ENCODE assay signal across 8 mouse cellular contexts in the genomic region with DNA sequence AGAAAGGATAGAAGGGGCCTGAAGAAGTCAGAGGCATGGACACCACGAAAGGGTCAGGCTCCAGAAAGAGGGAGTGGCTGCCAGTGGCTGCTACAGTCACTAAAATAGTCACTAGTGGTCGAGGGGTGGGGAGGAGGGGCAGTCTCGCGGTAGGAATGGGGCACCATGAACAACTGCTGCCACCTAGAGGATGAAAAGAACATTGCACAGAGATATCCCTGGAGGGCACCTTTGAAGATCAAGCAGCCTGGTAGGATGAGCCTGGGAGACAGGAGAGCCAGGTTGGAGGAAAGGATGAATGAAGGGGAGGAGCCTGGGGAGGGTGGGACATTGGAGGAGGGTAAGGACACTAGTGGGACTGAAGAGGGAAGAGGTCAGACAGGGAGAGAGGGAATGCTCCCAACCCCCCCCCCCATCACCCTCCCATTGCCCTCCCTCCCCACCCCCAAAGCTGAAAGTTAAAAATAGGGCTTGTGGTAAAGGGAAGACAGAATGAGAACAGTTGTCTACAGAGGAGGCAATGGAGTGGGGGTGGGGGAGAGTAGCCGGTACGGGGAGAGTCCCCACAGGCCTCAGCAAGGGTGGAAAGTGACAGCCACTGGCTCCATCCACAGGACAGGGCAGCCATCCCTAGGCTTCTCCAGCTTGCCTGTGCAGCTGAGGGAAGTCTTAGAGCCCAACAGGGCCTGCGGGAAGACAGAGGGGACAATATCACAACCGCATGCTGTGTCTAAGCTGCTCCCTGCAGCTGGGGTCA. TPM values are rescaled to one million over a fixed set of nuclear protein-coding genes. Genes with fewer than 3 reads are reported as not detected.
DNase-seq lines count a peak whose midpoint lies in the region; ATAC-seq lines count a peak whose summit lies in the region.

No protein-coding gene starts in this region.

- DNase-seq in NIH3T3 (ENCODE audit: low read depth) = peak; percentile 80
- peak; percentile 86 for DNase-seq in hindbrain, embryonic 11.5 days (ENCODE audit: low spot score)
- DNase-seq in layer of hippocampus, postnatal 10 days (ENCODE audit: low spot score in 2 of 2) = peak; percentile 63 to 67
- peak; percentile 77 for DNase-seq in lung, postnatal 10 days
- DNase-seq in retina, postnatal 1 day = peak; percentile 89
- no peak for DNase-seq in ovary, postnatal 10 days (ENCODE audit: low spot score)

- H3K27me3 ChIP-seq in forebrain, embryonic 13.5 days = no peaks in the 10 kb centered on the region
- no peaks in the 10 kb centered on the region for H3K27me3 ChIP-seq in hindbrain, embryonic 11.5 days (ENCODE audit: control insufficient read depth, insufficient read depth, low read length)

- no peak overlapping the region for H3K4me3 ChIP-seq in forebrain, embryonic 13.5 days
- H3K4me3 ChIP-seq in hindbrain, embryonic 11.5 days (ENCODE audit: low read depth, low read length) = no peak overlapping the region

- H3K9ac ChIP-seq in forebrain, embryonic 13.5 days = no peak overlapping the region
- no peak overlapping the region for H3K9ac ChIP-seq in hindbrain, embryonic 11.5 days (ENCODE audit: low read depth, low read length)

- no peak overlapping the region for H3K27ac ChIP-seq in forebrain, embryonic 13.5 days
- H3K27ac ChIP-seq in hindbrain, embryonic 11.5 days (ENCODE audit: low read depth, low read length) = no peak overlapping the region

- WGBS in forebrain, embryonic 13.5 days = 4% methylated on average over 8 of the region's 8 CpGs
- 2% methylated on average over 8 of the region's 8 CpGs for WGBS in hindbrain, embryonic 11.5 days

- H3K4me1 ChIP-seq in forebrain, embryonic 13.5 days = peaks cover 16% of the 10 kb centered on the region
- H3K4me1 ChIP-seq in hindbrain, embryonic 11.5 days (replicated peaks; ENCODE audit: control insufficient read depth, insufficient read depth, low read length) = peaks cover 4% of the 10 kb centered on the region; the same call in 1 of the 2 replicates

- ATAC-seq in cerebellum, adult (ENCODE audit: insufficient number of reproducible peaks, low FRiP score, low TSS enrichment) = 0 out of 2 replicates have a peak, but pooled peaks have one; percentile 18
- ATAC-seq in forebrain, embryonic 13.5 days = peak; percentile 52; the same call in 1 of the 2 replicates
- peak; percentile 44 for ATAC-seq in hindbrain, embryonic 11.5 days (ENCODE audit: low FRiP score)

- no peaks in the 10 kb centered on the region for H3K36me3 ChIP-seq in forebrain, embryonic 13.5 days (ENCODE audit: poor library complexity, severe bottlenecking)
- H3K36me3 ChIP-seq in hindbrain, embryonic 11.5 days (ENCODE audit: control insufficient read depth, insufficient read depth, low read length) = no peaks in the 10 kb centered on the region

- no peaks in the 10 kb centered on the region for H3K9me3 ChIP-seq in forebrain, embryonic 13.5 days (replicated peaks)
- no peaks in the 10 kb centered on the region for H3K9me3 ChIP-seq in hindbrain, embryonic 11.5 days (ENCODE audit: control insufficient read depth, low read length)

- no peak overlapping the region for H3K4me2 ChIP-seq in forebrain, embryonic 13.5 days
- H3K4me2 ChIP-seq in hindbrain, embryonic 11.5 days (replicated peaks; ENCODE audit: low read depth, low read length) = no peak overlapping the region

RNA-seq across cellular contexts. Expression of gene Pcbd1, which starts 20.5 kb away (rescaled TPM):
- 17.1 and 18.3 TPM in 2 replicates for polyA plus RNA-seq in forebrain, embryonic 13.5 days (2015; fragmentation: Nextera tagmentation; extraction: Ambion mirVana)
- polyA plus RNA-seq in hindbrain, embryonic 11.5 days (2014; fragmentation: Nextera tagmentation; extraction: Ambion mirVana) = 20.3 and 23.8 TPM in 2 replicates
- total RNA-seq in layer of hippocampus, postnatal 10 days (2021) = 10 to 100 TPM; 13.3 to 17.9 TPM
